Mouse (Mus musculus) spleen, adult 2 months (tissue): Measurements from ENCODE around the gene Pfkfb4. TPM values are rescaled to one million over a fixed set of nuclear protein-coding genes. Genes with fewer than 3 reads are reported as not detected.

Experiments
- DNase-seq, 2 experiments: peaks; one replicate each; pipeline versions ENCODE4 v3.0.0 to v3.0.0-alpha.2; 2012 to 2021; ENCODE audit warnings: low spot score in 2 of 2, low read depth in 1 of 2
- H3K27ac ChIP-seq: fragments of 200-500 bp; 2 replicates; pipeline ENCODE4 v1.5.1; 2012; ENCODE audit warnings: low read length, inconsistent platforms; ENCODE audit not compliant: insufficient read depth
- H3K27me3 ChIP-seq: fragments of 200-500 bp; 2 replicates; pipeline ENCODE4 v1.6.1; 2012; ENCODE audit warnings: mild to moderate bottlenecking, moderate library complexity, low read length, inconsistent platforms; ENCODE audit not compliant: control insufficient read depth, insufficient read depth
- H3K36me3 ChIP-seq: fragments of 200-500 bp; 2 replicates; pipeline ENCODE4 v1.6.1; 2012; ENCODE audit warnings: mild to moderate bottlenecking, low read length, inconsistent platforms; ENCODE audit not compliant: control insufficient read depth, insufficient read depth
- H3K4me1 ChIP-seq: fragments of 200-500 bp; 2 replicates; pipeline ENCODE4 v1.6.1; 2011; ENCODE audit warnings: inconsistent platforms; ENCODE audit not compliant: control insufficient read depth, insufficient read depth, insufficient read length
- H3K4me3 ChIP-seq: fragments of 200-500 bp; 2 replicates; pipeline ENCODE4 v1.5.1; 2011; ENCODE audit warnings: mild to moderate bottlenecking, inconsistent platforms; ENCODE audit not compliant: insufficient read depth, insufficient read length; ENCODE audit errors: extremely low read depth
- CTCF ChIP-seq: fragments of 200-500 bp; IDR thresholded peaks from 2 replicates; pipeline ENCODE4 v1.5.1; 2011; ENCODE audit warnings: mild to moderate bottlenecking, inconsistent platforms; ENCODE audit not compliant: insufficient read depth, insufficient read length, insufficient replicate concordance; ENCODE audit errors: extremely low read depth
- POLR2A ChIP-seq: fragments of 200-500 bp; IDR thresholded peaks from 2 replicates; pipeline ENCODE4 v1.6.1; 2011; ENCODE audit warnings: low read depth, low read length, inconsistent platforms
- WGBS: fragments of 180-500 bp; shearing (Covaris S2); methylation state at CpG from one replicate; pipeline ENCODE4 v1.1.7; 2018; 5-methylcytosine and 5-hydroxymethylcytosine counted together
- polyA plus RNA-seq: library from polyadenylated mRNA; depleted of rRNA; stranded (reverse); fragments of >200 nt; gene quantifications from 2 replicates; pipeline ENCODE4 v1.2.3, GENCODE M21; 2012

Gene Pfkfb4
- polyA plus RNA-seq, 1 experiment = 22.6 TPM

- Histone ChIP-seq H3K4me1 (peaks cover 8% of the 10 kb centered on the region; the same call in 1 of the 2 replicates), H3K4me3 (no peak overlapping the region), H3K27ac (no peak overlapping the region), H3K36me3 (no peaks in the 10 kb centered on the region), H3K27me3 (no peaks in the 10 kb centered on the region)
- DNase-seq = no peak
- TF ChIP-seq CTCF = no peak
- TF ChIP-seq POLR2A = no peak
- 83% methylated on average over 9 of the region's 9 CpGs for WGBS
These were observed 1.2 kb downstream of the Pfkfb4 start for GRCm38 (mm10) chr9:108992620-108993361.

GRCm38 (mm10) chr9:108996411-108996810 is 4.8 kb downstream of the Pfkfb4 start:
- H3K27ac ChIP-seq = no peak overlapping the region
- no peak for TF ChIP-seq POLR2A
- no peak for TF ChIP-seq CTCF
- no peak for DNase-seq
- WGBS = 86% methylated on average over 9 of the region's 9 CpGs
- no peaks in the 10 kb centered on the region for H3K27me3 ChIP-seq
- peaks cover 11% of the 10 kb centered on the region; the same call in 1 of the 2 replicates for H3K4me1 ChIP-seq
- H3K36me3 ChIP-seq = no peaks in the 10 kb centered on the region
- no peak overlapping the region for H3K4me3 ChIP-seq

- WGBS = 63% methylated on average over 19 of the region's 19 CpGs
- no peaks in the 10 kb centered on the region for H3K27me3 ChIP-seq
- peaks cover 6% of the 10 kb centered on the region; the same call in 1 of the 2 replicates for H3K4me1 ChIP-seq
- DNase-seq = no peak
- no peaks in the 10 kb centered on the region for H3K36me3 ChIP-seq
- no peak for TF ChIP-seq CTCF
- TF ChIP-seq POLR2A = no peak
- H3K27ac ChIP-seq = peak overlapping the region; percentile 66
- H3K4me3 ChIP-seq = no peak overlapping the region; the same call in 1 of the 2 replicates
These were observed 6.9 kb downstream of the Pfkfb4 start for GRCm38 (mm10) chr9:108998287-108999166.

- whole genome bisulfite sequencing = 7% methylated on average over 4 of the region's 4 CpGs
- H3K27ac ChIP-seq = peak overlapping the region; percentile 74
- H3K4me1 ChIP-seq = peaks cover 6% of the 10 kb centered on the region; the same call in 1 of the 2 replicates
- H3K27me3 ChIP-seq = no peaks in the 10 kb centered on the region
- no peaks in the 10 kb centered on the region for H3K36me3 ChIP-seq
- DNase-seq = no peak
- TF ChIP-seq CTCF (no peak), POLR2A (no peak)
- no peak overlapping the region for H3K4me3 ChIP-seq
These were observed 7.6 kb downstream of the Pfkfb4 start for GRCm38 (mm10) chr9:108999167-108999526.

GRCm38 (mm10) chr9:109000726-109001125 is 9.1 kb downstream of the Pfkfb4 start:
- no peaks in the 10 kb centered on the region for H3K27me3 ChIP-seq
- peaks cover 6% of the 10 kb centered on the region; the same call in 1 of the 2 replicates for H3K4me1 ChIP-seq
- no peak overlapping the region for H3K27ac ChIP-seq
- TF ChIP-seq POLR2A (no peak), CTCF (peak; percentile 89; the same call in 1 of the 2 replicates)
- no peaks in the 10 kb centered on the region for H3K36me3 ChIP-seq
- 12% methylated on average over 3 of the region's 3 CpGs for WGBS
- peak in 1 of 2 experiments; percentile 68 for DNase-seq
- no peak overlapping the region for H3K4me3 ChIP-seq

- H3K4me1 ChIP-seq = peaks cover 6% of the 10 kb centered on the region; the same call in 1 of the 2 replicates
- DNase-seq = peak in 1 of 2 experiments; percentile 50
- no peak overlapping the region for H3K4me3 ChIP-seq
- no peaks in the 10 kb centered on the region for H3K36me3 ChIP-seq
- H3K27ac ChIP-seq = no peak overlapping the region
- H3K27me3 ChIP-seq = no peaks in the 10 kb centered on the region
- WGBS = 66% methylated on average over 2 of the region's 2 CpGs
- TF ChIP-seq CTCF (peak; percentile 86; the same call in 1 of the 2 replicates), POLR2A (no peak)
These were observed 11.6 kb downstream of the Pfkfb4 start for GRCm38 (mm10) chr9:109003201-109003600.
